Mouse (Mus musculus): ENCODE data around the gene Syt16. TPM values are rescaled to one million over a fixed set of nuclear protein-coding genes. Genes with fewer than 3 reads are reported as not detected.

Syt16 gene
- polyA plus RNA-seq, 1 experiment: not detected

DNA sequence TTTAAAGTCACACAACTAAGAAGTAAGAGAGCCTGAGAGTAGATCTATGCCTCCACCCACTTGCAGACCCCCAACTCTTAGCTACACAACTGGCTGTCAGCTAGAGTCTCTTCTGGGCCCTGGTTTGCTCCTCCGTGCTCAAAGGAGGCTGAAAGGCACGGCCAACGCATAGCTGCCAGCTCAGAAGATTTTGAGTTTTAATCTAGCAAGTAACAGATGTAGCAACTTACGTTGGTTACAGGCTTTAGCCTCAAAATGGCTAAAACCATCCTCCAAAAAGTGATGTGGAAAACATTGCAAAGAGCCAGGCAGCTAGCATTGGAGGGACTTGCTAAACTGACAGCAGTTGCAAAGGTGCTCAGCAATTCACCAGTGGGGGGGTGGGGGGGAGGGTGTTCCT, 293.5 kb downstream of the Syt16 start:
- no peak for TF ChIP-seq GATA1 (IDR thresholded peaks at IDR 0.05; ENCODE audit: low read length)

DNA sequence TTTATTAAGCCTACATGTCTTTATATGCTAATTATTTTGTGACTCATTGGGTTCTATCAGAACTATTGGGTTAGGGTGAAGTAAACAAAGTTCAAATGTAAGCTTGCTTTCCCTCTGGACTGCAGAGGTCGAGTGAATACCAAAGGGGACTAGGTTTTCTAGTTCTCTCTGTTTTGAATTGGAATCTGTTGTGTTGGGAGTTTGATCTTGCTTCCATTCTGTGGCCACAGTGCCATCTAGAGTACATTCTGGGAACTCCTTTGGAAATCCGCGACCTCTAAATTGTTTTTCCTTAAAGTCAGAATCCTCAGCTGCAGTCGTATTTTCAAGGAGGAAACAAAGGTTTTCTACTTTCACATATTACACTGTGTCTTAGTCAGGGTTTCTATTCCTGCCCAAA, 296.2 kb downstream of the Syt16 start:
- no peak for TF ChIP-seq GATA1 (IDR thresholded peaks at IDR 0.05; ENCODE audit: low read length)

DNA sequence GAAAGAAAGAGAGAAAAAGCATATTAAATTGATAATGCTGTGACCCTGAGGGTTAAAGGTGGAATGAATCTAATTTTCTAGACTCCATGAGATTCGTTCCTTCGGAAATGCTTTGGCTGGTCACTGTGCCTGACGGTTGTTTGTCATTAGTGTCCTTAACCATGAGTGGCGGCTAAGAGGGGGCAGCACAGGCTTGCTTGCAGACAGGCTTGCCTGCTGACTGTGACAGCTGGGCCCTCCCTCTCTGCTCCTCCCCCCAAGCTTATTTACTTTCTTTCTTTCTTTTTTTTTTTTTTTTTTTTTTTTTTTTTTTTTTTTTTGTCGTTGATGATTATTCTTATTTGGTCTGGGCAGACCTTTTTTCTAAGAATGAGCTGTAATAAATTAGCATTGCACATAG, 298.9 kb downstream of the Syt16 start:
- TF ChIP-seq GATA1 (IDR thresholded peaks at IDR 0.05; ENCODE audit: low read length): no peak

DNA sequence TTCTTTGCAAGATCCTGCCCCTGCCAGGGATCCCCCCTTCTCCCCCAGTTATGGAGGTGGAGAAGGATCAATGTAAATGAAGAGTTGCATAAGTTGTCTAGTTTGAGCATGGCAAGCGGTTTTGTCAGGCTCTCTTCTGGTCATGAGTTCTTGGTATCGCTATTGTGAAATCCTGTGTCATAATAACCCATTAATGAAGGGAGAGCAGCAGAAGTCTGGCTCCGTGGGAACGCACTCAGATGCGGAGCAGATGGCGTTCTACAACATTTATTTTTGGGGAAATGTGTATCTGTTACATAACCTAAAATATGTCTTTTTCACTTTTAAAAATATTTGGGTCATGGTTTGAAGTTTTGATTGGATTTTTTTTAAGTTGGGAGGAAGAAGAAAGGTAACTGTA, 304.1 kb downstream of the Syt16 start:
- TF ChIP-seq GATA1 (IDR thresholded peaks at IDR 0.05; ENCODE audit: low read length): no peak

DNA sequence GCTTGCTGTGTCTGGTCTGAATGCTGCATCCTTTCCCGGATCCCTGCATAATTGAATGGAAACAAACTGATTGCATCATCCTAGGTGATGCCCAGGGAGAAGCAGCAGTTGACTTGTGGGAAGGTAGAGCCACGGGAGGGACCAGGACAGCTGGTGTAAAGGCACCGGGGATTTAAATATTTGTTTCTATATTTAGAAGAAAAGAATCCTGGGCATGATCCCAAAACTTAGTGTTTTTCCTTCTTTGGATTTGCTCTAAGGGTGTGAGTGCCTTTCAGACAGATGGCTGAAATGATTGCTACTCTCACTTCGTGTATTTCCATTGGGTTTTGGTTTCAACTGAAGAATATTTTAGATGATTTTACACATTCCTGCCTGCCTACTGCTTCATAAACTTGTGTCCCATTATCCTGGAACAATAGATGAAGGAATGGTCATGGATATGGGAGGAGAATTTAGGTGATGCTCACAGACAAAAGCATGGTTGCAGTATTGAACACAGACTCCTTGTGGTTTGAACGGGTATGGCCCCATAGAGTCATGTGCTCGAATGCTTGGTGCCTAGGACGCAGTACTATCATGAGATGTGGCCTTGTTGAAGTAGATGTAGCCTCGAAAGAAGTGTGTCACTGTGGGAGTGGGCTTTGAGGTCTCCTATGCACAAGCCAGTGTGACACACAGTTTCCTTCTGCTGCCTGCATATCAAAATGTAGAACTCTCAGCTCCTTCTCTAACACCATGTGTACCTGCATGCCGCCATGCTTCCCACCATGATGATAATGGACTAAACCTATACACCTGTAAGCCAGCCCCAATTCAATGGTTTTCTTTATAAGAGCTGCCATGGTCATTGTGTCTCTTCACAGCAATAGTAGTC, 306.2 kb downstream of the Syt16 start:
- TF ChIP-seq GATA1 (IDR thresholded peaks at IDR 0.05; ENCODE audit: low read length): no peak

DNA sequence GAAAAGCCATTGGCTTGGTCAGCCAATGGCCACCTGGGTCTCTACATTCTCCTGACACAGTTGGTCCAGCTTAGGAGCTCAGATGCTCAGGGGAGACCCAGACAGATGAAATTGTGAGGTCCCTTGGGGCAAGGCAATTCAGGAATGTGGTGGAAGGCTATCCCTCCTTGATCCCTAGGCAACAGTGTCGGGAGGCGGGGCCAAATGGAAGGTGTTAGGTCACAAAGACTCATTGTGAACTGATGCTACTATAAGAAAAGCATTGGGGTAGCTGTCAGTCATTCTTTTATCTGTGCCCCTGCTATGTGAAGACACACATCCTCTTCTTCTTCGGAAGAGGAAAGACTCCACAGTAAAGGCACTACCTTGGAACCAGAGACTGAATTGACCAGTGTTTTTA, 315.1 kb downstream of the Syt16 start:
- no peak for TF ChIP-seq GATA1 (IDR thresholded peaks at IDR 0.05; ENCODE audit: low read length)

DNA sequence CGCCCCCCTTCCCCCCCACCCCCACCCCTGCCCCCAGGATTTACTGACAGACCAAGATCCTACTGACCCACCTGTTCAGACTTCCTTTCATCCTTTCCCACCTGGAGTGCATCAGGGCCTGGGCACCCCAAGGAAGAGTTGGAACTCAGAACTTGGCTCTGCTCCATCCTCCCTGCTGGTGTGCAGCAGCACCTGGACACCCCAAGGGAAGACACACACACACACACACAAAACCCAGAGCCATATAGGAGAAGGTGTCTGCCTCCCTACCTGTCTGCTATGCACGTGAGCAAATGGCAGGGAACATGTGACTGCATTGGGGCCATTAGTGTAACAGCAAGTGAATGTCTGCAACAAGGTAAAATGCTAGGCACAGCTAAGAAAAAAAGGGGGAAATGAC, 317.8 kb downstream of the Syt16 start:
- TF ChIP-seq GATA1 (IDR thresholded peaks at IDR 0.05; ENCODE audit: low read length): no peak

DNA sequence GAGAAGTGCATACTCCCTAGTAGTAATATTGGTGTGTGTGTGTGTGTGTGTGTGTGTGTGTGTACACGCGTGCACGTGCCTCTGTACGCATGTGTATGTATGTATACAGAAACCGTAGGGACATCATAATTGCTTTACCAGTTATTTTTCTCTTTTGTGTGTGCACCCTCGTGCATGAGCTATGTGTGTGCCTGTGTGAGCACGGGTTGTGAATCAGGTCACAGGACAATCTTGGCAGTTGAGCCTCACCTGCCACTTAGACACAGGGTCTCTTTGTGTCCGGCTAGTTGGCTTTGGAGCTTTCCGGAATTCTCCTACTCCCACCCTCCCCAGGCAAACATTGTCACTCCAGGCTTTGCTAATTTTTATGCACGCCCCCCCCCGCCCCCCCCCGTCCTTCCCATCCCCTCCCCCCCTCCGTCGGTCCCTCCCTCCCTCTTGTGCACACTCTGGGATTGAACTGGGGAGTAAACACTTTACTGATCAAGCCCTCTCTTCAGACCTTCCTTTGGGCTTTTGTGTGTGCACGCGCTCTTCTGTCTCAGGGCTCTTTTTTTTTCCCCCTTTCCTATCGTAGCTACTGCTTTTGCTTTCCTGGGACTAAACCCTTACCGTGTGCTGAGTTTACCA, 319.0 kb downstream of the Syt16 start, which contains the start of gene Gm11042:
TSS of gene Gm11042 (minus strand) at position 51 of the 630 bp plus-strand sequence.
- TF ChIP-seq GATA1 (IDR thresholded peaks at IDR 0.05; ENCODE audit: low read length): no peak

DNA sequence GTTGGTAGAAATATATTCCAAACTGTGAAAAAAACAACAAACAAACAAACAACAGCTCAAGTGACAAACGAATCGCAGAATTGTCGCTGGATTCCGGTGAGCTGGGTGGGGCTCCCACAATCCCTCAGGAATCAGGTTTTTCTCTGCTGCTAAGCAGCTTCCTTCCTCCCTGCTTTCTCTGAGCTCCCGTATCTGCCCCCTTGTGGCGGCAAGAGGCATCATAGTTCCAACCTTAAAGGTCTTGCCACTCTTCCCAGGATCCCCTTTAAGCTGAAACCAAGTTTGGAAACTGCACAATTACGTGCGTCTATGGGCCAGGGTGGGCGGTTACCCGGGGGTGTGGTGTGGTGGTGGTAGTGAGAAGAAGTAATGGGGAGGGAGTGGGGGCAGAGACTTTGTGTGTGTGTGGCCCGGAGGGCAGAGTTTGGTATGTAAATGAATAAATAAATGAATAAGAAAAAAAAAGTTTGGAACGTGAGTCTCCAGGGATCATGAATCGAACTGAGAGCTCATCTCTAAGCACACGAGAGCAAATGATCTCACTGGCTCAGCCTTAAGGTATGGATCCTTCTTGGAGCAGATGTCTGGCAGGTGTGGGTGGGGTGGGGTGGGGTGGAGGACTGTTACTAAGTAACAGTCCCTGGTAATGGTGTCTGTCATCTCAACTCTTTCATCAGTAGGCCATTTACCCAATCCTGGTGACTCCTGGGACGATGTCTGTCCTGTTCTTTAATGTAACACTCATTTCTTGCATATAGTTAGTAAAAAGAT, 319.7 kb downstream of the Syt16 start:
- no peak for TF ChIP-seq GATA1 (IDR thresholded peaks at IDR 0.05; ENCODE audit: low read length)

DNA sequence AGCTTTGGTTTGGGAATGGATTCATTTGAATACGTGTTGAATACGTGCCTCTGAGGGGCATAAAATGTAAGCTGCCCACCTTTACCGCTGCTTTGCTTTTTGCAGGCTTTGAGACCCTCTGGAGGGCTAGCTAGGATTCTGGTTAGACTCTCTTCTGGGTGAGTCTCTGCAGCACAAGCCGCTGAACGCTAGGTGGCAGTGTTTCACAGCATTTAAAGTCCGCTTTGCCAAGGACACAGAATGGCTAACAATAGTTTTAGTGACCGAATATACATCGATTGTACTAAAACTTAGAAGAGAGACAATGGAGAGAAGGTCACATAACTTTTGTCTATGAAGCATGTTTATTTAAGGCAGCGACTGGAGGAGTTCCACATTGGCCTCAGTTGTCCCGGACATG, 322.9 kb downstream of the Syt16 start:
- TF ChIP-seq GATA1 (IDR thresholded peaks at IDR 0.05; ENCODE audit: low read length): no peak

DNA sequence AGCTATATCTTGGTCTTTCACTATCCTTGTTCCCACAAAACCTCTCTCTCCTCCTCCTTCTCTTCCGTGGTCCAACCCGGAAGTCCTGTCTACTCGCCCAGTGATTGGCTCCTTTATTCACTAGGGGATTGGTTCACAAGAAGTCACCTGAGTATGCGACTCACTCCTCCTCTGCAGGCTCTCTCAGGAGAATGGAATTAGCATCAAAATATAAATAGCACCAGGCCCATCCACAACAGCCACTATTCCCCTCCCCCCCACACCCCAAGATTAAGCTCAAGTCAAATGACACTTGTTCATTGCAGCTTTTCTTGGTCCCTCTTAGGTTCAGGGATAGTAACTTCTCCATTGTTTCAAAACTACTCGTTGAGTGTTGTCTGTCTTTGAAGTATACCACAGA, 324.5 kb downstream of the Syt16 start:
- TF ChIP-seq GATA1 (IDR thresholded peaks at IDR 0.05; ENCODE audit: low read length): no peak

Other genes starting within 250 kb of the Syt16 start
- gene Hif1a, start 96.3 kb upstream of the Syt16 start, polyA plus RNA-seq (2012): 14.7 and 20.7 TPM in 2 replicates
- not detected in 2 replicates for gene Gm49321, start 60.0 kb upstream of the Syt16 start, polyA plus RNA-seq (2012)
- gene Snapc1, start 33.2 kb upstream of the Syt16 start, polyA plus RNA-seq (2012): 5.2 and 6.6 TPM in 2 replicates